Mouse (Mus musculus) right cerebral cortex, postnatal 4 days (tissue): Measurements from ENCODE around the gene Fam205a4.
"Not testable (repeated sequence)": the region's sequence is repeated elsewhere in the genome, so short reads cannot be mapped to it uniquely, and the experiment has no call there.

Source experiments
- DNase-seq: peaks from one replicate; pipeline ENCODE4 v3.0.0-alpha.2; 2022

The Fam205a4 gene

GRCm38 (mm10) chr4:41965758-41966157 lies at the start of gene Fam205a4:
TSS of gene Fam205a4 (plus strand) at chr4:41966058.
- DNase-seq = not testable (repeated sequence)

- DNase-seq = not testable (repeated sequence)
Observed at GRCm38 (mm10) chr4:41941272-41941671, 24.6 kb upstream of the Fam205a4 start, which contains the start of gene Gm20878. TSS of gene Gm20878 (plus strand) at chr4:41941572.
